13 mouse cellular contexts compared by ENCODE assay signal in the genomic region with DNA sequence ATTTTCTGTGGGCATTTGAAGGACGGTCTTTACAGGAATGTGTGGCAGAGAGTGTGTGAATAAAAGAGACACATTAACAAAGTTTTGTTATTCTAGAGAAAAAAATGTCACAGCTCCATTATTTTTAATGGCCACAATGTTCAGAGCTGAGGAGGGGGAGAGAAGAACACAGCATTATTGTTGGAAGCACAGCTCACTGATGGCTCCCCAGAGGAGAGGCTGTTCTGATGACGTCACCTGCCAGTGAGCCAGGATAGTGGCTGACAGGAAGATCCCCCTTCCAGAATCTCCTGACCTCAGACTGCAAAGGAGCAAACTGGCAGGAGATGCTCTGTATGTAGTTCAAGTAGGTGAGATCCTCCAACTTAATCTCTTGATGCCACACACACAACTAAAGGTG. TPM values are rescaled to one million over a fixed set of nuclear protein-coding genes. Genes with fewer than 3 reads are reported as not detected.
DNase-seq lines count a peak whose midpoint lies in the region; ATAC-seq and TF ChIP-seq lines count a peak whose summit lies in the region.
"Had no signal": no experiment of that assay in that cellular context is flagged by ENCODE, and none has a peak within 500 bp of the region (broad histone marks: within the 10 kb centered on the region; RNA-seq: fewer than 3 reads in every experiment).

No protein-coding gene starts in this region.

- H3K4me2 ChIP-seq in lung, embryonic 16.5 days (ENCODE audit: low read depth, low read length), result no peak overlapping the region
- no peak overlapping the region for H3K4me2 ChIP-seq in kidney, postnatal 0 days (ENCODE audit: low read length)
- H3K4me2 ChIP-seq: hindbrain, embryonic 13.5 days; liver, embryonic 15.5 days had no signal

- no peaks in the 10 kb centered on the region for H3K36me3 ChIP-seq in lung, embryonic 16.5 days (ENCODE audit: control insufficient read depth, insufficient read depth, low read length)
- H3K36me3 ChIP-seq in kidney, postnatal 0 days (ENCODE audit: insufficient read depth, low read length), result no peaks in the 10 kb centered on the region
- no peaks in the 10 kb centered on the region for H3K36me3 ChIP-seq in small intestine, adult 2 months (ENCODE audit: control insufficient read depth, insufficient read depth, low read length)
- H3K36me3 ChIP-seq: hindbrain, embryonic 13.5 days; liver, embryonic 15.5 days had no signal

- peaks cover 14% of the 10 kb centered on the region for H3K4me1 ChIP-seq in lung, embryonic 16.5 days (replicated peaks; ENCODE audit: control insufficient read depth, insufficient read depth, low read length)
- H3K4me1 ChIP-seq in kidney, postnatal 0 days (replicated peaks; ENCODE audit: insufficient read depth, low read length), result no peaks in the 10 kb centered on the region; the same call in 1 of the 2 replicates
- peaks cover 37% of the 10 kb centered on the region for H3K4me1 ChIP-seq in small intestine, adult 2 months (ENCODE audit: control insufficient read depth, insufficient read depth, insufficient read length, low read length)
- H3K4me1 ChIP-seq: liver, embryonic 15.5 days had no signal

- TF ChIP-seq CTCF in kidney, postnatal 0 days (IDR thresholded peaks at IDR 0.05; ENCODE audit: low read depth), result no peak
- TF ChIP-seq CTCF in small intestine, adult 2 months (IDR thresholded peaks at IDR 0.05; ENCODE audit: extremely low read depth, insufficient read length, insufficient replicate concordance, low read depth, low read length), result no peak

- H3K4me3 ChIP-seq in lung, embryonic 16.5 days (ENCODE audit: low read length), result no peak overlapping the region
- H3K4me3 ChIP-seq in kidney, postnatal 0 days (replicated peaks; ENCODE audit: low read depth, low read length), result no peak overlapping the region
- no peak overlapping the region for H3K4me3 ChIP-seq in small intestine, adult 2 months (ENCODE audit: low read depth, low read length)
- H3K4me3 ChIP-seq: hindbrain, embryonic 13.5 days; liver, embryonic 15.5 days had no signal

- no peak overlapping the region for H3K9ac ChIP-seq in lung, embryonic 16.5 days (ENCODE audit: low read length)
- no peak overlapping the region for H3K9ac ChIP-seq in kidney, postnatal 0 days (ENCODE audit: low read depth, low read length)
- H3K9ac ChIP-seq: hindbrain, embryonic 13.5 days; liver, embryonic 15.5 days had no signal

- DNase-seq in lung, postnatal 10 days, result no peak
- DNase-seq in brain, adult 2 months (ENCODE audit: low read depth, low spot score), result peak; percentile 34
- peak; percentile 79 for DNase-seq in kidney, postnatal 0 days (ENCODE audit: low spot score)
- DNase-seq in thymus, postnatal 25 days, result no peak
- DNase-seq in right cerebral cortex, adult 2 months (ENCODE audit: low spot score in 2 of 2), result no peak
- DNase-seq: adrenal gland, adult 2 months; cerebellum, postnatal 10 days; heart, adult 11 months had no signal

- WGBS in lung, embryonic 16.5 days, result 16% methylated on average over 2 of the region's 2 CpGs
- WGBS in kidney, postnatal 0 days, result 16% methylated on average over 2 of the region's 2 CpGs
- WGBS in small intestine, adult 2 months, result 30% methylated on average over 2 of the region's 2 CpGs

- H3K27me3 ChIP-seq in lung, embryonic 16.5 days (ENCODE audit: control insufficient read depth, insufficient read depth, low read depth, low read length), result no peaks in the 10 kb centered on the region
- no peaks in the 10 kb centered on the region for H3K27me3 ChIP-seq in kidney, postnatal 0 days (ENCODE audit: insufficient read depth, low read length)
- no peaks in the 10 kb centered on the region for H3K27me3 ChIP-seq in small intestine, adult 2 months (ENCODE audit: control insufficient read depth, insufficient read depth, low read length)
- H3K27me3 ChIP-seq: CH12.LX; hindbrain, embryonic 13.5 days; liver, embryonic 15.5 days had no signal

- H3K9me3 ChIP-seq in lung, embryonic 16.5 days (ENCODE audit: control insufficient read depth, low read length), result no peaks in the 10 kb centered on the region
- no peaks in the 10 kb centered on the region for H3K9me3 ChIP-seq in kidney, postnatal 0 days (replicated peaks; ENCODE audit: low read length)
- H3K9me3 ChIP-seq: hindbrain, embryonic 13.5 days; liver, embryonic 15.5 days had no signal

- ATAC-seq in lung, embryonic 16.5 days (ENCODE audit: low read depth), result 0 out of 2 replicates have a peak, but pooled peaks have one; percentile 32
- ATAC-seq in kidney, postnatal 0 days (replicated peaks; ENCODE audit: low FRiP score, low read depth), result no peak

- TF ChIP-seq POLR2A in small intestine, adult 2 months (IDR thresholded peaks at IDR 0.05; ENCODE audit: low read depth, low read length), result no peak

- H3K27ac ChIP-seq in lung, embryonic 16.5 days (ENCODE audit: low read length), result no peak overlapping the region
- H3K27ac ChIP-seq in kidney, postnatal 0 days, result peak overlapping the region; percentile 15; the same call in 1 of the 2 replicates
- H3K27ac ChIP-seq in small intestine, adult 2 months (ENCODE audit: insufficient read depth, low read depth, low read length), result peak overlapping the region; percentile 9; the same call in 1 of the 2 replicates
- H3K27ac ChIP-seq: hindbrain, embryonic 13.5 days; liver, embryonic 15.5 days had no signal

RNA-seq across cellular contexts. Expression of a gene that starts 18.0 kb away (rescaled TPM):
- polyA plus RNA-seq in lung, embryonic 16.5 days (2015; fragmentation: Nextera tagmentation; extraction: Ambion mirVana), result 245 and 255 TPM in 2 replicates
- polyA plus RNA-seq in kidney, postnatal 0 days (2015; fragmentation: Nextera tagmentation; extraction: Ambion mirVana), result 215 and 222 TPM in 2 replicates
- polyA plus RNA-seq in small intestine, adult 2 months (2012; rRNA removed), result 7.7 and 12.5 TPM in 2 replicates

RNA-seq across cellular contexts. Expression of a gene that starts 18.1 kb away (rescaled TPM):
- polyA plus RNA-seq in lung, embryonic 16.5 days (2015; fragmentation: Nextera tagmentation; extraction: Ambion mirVana), result 17.9 and 18.9 TPM in 2 replicates
- 29.2 and 29.4 TPM in 2 replicates for polyA plus RNA-seq in kidney, postnatal 0 days (2015; fragmentation: Nextera tagmentation; extraction: Ambion mirVana)
- polyA plus RNA-seq in small intestine, adult 2 months (2012; rRNA removed), result 1.7 and 4.2 TPM in 2 replicates

Comparison
In these comparisons a context has a peak if more than half of its experiments do, and no peak if none do; other contexts are left out.
1. DNase-seq: peak in brain, adult 2 months (single experiment) and kidney, postnatal 0 days (single experiment); none in lung, postnatal 10 days (single experiment), thymus, postnatal 25 days (single experiment) and right cerebral cortex, adult 2 months (0 of 2).
2. RNA of a gene that starts 18.0 kb away (polyA plus RNA-seq): 245 to 255 TPM in lung, embryonic 16.5 days and 215 to 222 TPM in kidney, postnatal 0 days; 7.7 to 12.5 TPM in small intestine, adult 2 months; every median in the first group is over 10 times any median in the second.